Mouse (Mus musculus) lung, postnatal 0 days (tissue): ENCODE measurements at regions not wholly inside any gene's neighbourhood (a gene's known extent, or its start where the extent isn't known, plus 50 kb on each side); places are given as distances from the start of the nearest gene placed in this dataset.

Experiments
- CTCF ChIP-seq: IDR thresholded peaks from 2 replicates; pipeline ENCODE4 v1.5.1; 2016; ENCODE audit warnings: antibody characterized with exemption, mild to moderate bottlenecking
- EP300 ChIP-seq: IDR thresholded peaks from 2 replicates; pipeline ENCODE4 v1.6.1; 2016; ENCODE audit warnings: antibody characterized with exemption, mild to moderate bottlenecking, control low read depth

GRCm38 (mm10) chr4:107736866-107737265, 52.8 kb upstream of the Dmrtb1 start:
- TF ChIP-seq CTCF (no peak), EP300 (no peak)
